Mouse (Mus musculus): Measurements from ENCODE around the gene H3f3a. TPM values are rescaled to one million over a fixed set of nuclear protein-coding genes. Genes with fewer than 3 reads are reported as not detected.

Gene H3f3a
- total RNA-seq, 2 experiments from 2014 or later = 776 to 797 TPM

GRCm38 (mm10) chr1:180791821-180792480 lies 21.8 kb downstream of the H3f3a start:
- no peak for DNase-seq (ENCODE audit: low spot score in 2 of 2)

GRCm38 (mm10) chr1:180783580-180783928 lies 30.2 kb downstream of the H3f3a start:
- DNase-seq (ENCODE audit: low spot score in 2 of 2) = no peak

- no peak for DNase-seq (ENCODE audit: low spot score in 2 of 2)
Measured at GRCm38 (mm10) chr1:180782906-180783579, 30.7 kb downstream of the H3f3a start.

- no peak for DNase-seq (ENCODE audit: low spot score in 2 of 2)
Measured at GRCm38 (mm10) chr1:180781250-180781649, 32.5 kb downstream of the H3f3a start.

- no peak for DNase-seq (ENCODE audit: low spot score in 2 of 2)
Measured at GRCm38 (mm10) chr1:180780291-180780690, 33.5 kb downstream of the H3f3a start.

GRCm38 (mm10) chr1:180778941-180779340 lies 34.8 kb downstream of the H3f3a start:
- no peak for DNase-seq (ENCODE audit: low spot score in 2 of 2)

GRCm38 (mm10) chr1:180778403-180778754 lies 35.4 kb downstream of the H3f3a start:
- DNase-seq (ENCODE audit: low spot score in 2 of 2) = no peak

- peak; percentile 61 to 86 for DNase-seq (ENCODE audit: low spot score in 2 of 2)
Measured at GRCm38 (mm10) chr1:180777660-180778402, 35.9 kb downstream of the H3f3a start.

GRCm38 (mm10) chr1:180777289-180777659 lies 36.5 kb downstream of the H3f3a start:
- DNase-seq (ENCODE audit: low spot score in 2 of 2) = no peak

GRCm38 (mm10) chr1:180776494-180776893 lies 37.2 kb downstream of the H3f3a start:
- DNase-seq (ENCODE audit: low spot score in 2 of 2) = no peak

- DNase-seq (ENCODE audit: low spot score in 2 of 2) = no peak
Measured at GRCm38 (mm10) chr1:180775849-180776493, 37.8 kb downstream of the H3f3a start.

- DNase-seq (ENCODE audit: low spot score in 2 of 2) = no peak
Measured at GRCm38 (mm10) chr1:180775317-180775716, 38.4 kb downstream of the H3f3a start.

GRCm38 (mm10) chr1:180774664-180775063 lies 39.1 kb downstream of the H3f3a start:
- DNase-seq (ENCODE audit: low spot score in 2 of 2) = no peak

- no peak for DNase-seq (ENCODE audit: low spot score in 2 of 2)
Measured at GRCm38 (mm10) chr1:180772291-180772690, 41.5 kb downstream of the H3f3a start.

GRCm38 (mm10) chr1:180771722-180772121 lies 42.0 kb downstream of the H3f3a start:
- DNase-seq (ENCODE audit: low spot score in 2 of 2) = no peak

- no peak for DNase-seq (ENCODE audit: low spot score in 2 of 2)
Measured at GRCm38 (mm10) chr1:180771306-180771705, 42.4 kb downstream of the H3f3a start.

- DNase-seq (ENCODE audit: low spot score in 2 of 2) = peak; percentile 70 to 84
Measured at GRCm38 (mm10) chr1:180768334-180769168, 45.2 kb downstream of the H3f3a start.

- no peak for DNase-seq (ENCODE audit: low spot score in 2 of 2)
Measured at GRCm38 (mm10) chr1:180767541-180768333, 46.0 kb downstream of the H3f3a start.

- no peak for DNase-seq (ENCODE audit: low spot score in 2 of 2)
Measured at GRCm38 (mm10) chr1:180766557-180766956, 47.2 kb downstream of the H3f3a start.

GRCm38 (mm10) chr1:180765393-180765792 lies 48.4 kb downstream of the H3f3a start:
- DNase-seq (ENCODE audit: low spot score in 2 of 2) = no peak

All from gastrocnemius, postnatal 4 days (tissue).